Mouse (Mus musculus) stomach, embryonic 16.5 days (tissue): Measurements from ENCODE around the gene Aldh3a1. TPM values are rescaled to one million over a fixed set of nuclear protein-coding genes. Genes with fewer than 3 reads are reported as not detected.

ENCODE experiments used
- ATAC-seq: fragments of 200-750 bp; cut with Nextera tagmentation; 2 replicates; pipeline ENCODE4 v1.8.0; 2017; ENCODE audit warnings: moderate number of reproducible peaks, moderate TSS enrichment; ENCODE audit not compliant: insufficient read depth, low FRiP score
- H3K27ac ChIP-seq: fragments of 300-500 bp; sonication (generic); 2 replicates; pipeline ENCODE4 v1.5.1; 2014; ENCODE audit warnings: low read length
- H3K27me3 ChIP-seq: fragments of 300-500 bp; sonication (generic); 2 replicates; pipeline ENCODE4 v1.6.1; 2014; ENCODE audit warnings: low read length, control low read depth, mixed read lengths; ENCODE audit not compliant: control insufficient read depth, insufficient read depth
- H3K36me3 ChIP-seq: fragments of 300-500 bp; sonication (generic); 2 replicates; pipeline ENCODE4 v1.6.1; 2014; ENCODE audit warnings: low read length; ENCODE audit not compliant: control insufficient read depth, insufficient read depth
- H3K4me1 ChIP-seq: fragments of 300-500 bp; sonication (generic); 2 replicates; pipeline ENCODE4 v1.6.1; 2014; ENCODE audit warnings: low read length, control low read depth, mixed read lengths; ENCODE audit not compliant: control insufficient read depth, insufficient read depth
- H3K4me2 ChIP-seq: fragments of 300-500 bp; sonication (generic); 2 replicates; pipeline ENCODE4 v1.6.1; 2014; ENCODE audit warnings: low read depth, low read length, mixed read lengths
- H3K4me3 ChIP-seq: fragments of 300-500 bp; sonication (generic); replicated peaks from 2 replicates; pipeline ENCODE4 v1.5.1; 2014; ENCODE audit warnings: mild to moderate bottlenecking, low read length
- H3K9ac ChIP-seq: fragments of 300-500 bp; sonication (generic); 2 replicates; pipeline ENCODE4 v1.6.1; 2014; ENCODE audit warnings: low read length
- H3K9me3 ChIP-seq: fragments of 300-500 bp; sonication (generic); replicated peaks from 2 replicates; pipeline ENCODE4 v1.6.1; 2016; ENCODE audit warnings: low read length, control low read depth; ENCODE audit not compliant: control insufficient read depth
- WGBS: fragments of 180-500 bp; shearing (Covaris S2); extraction: QIAGEN DNeasy Blood & Tissue Kit; methylation state at CpG from one replicate; pipeline ENCODE4 v1.1.7; 2014; 5-methylcytosine and 5-hydroxymethylcytosine counted together
- polyA plus RNA-seq: library from polyadenylated mRNA; unstranded; fragments of >200 nt; fragmentation: Nextera tagmentation; extraction: Ambion mirVana; gene quantifications from 2 replicates; pipeline ENCODE4 v1.2.1, GENCODE M21; 2015

Gene Aldh3a1
- polyA plus RNA-seq, 1 experiment from 2014 or later: 0.32 TPM

GRCm38 (mm10) chr11:61225511-61225910 lies 18.2 kb downstream of the Aldh3a1 start:
- ATAC-seq: no peak
- 59% methylated on average over 4 of the region's 4 CpGs for WGBS
- Histone ChIP-seq H3K27ac (no peak overlapping the region), H3K4me3 (no peak overlapping the region), H3K27me3 (no peaks in the 10 kb centered on the region), H3K4me2 (no peak overlapping the region), H3K9ac (no peak overlapping the region), H3K36me3 (no peaks in the 10 kb centered on the region), H3K9me3 (no peaks in the 10 kb centered on the region), H3K4me1 (peaks cover 11% of the 10 kb centered on the region)

DNA sequence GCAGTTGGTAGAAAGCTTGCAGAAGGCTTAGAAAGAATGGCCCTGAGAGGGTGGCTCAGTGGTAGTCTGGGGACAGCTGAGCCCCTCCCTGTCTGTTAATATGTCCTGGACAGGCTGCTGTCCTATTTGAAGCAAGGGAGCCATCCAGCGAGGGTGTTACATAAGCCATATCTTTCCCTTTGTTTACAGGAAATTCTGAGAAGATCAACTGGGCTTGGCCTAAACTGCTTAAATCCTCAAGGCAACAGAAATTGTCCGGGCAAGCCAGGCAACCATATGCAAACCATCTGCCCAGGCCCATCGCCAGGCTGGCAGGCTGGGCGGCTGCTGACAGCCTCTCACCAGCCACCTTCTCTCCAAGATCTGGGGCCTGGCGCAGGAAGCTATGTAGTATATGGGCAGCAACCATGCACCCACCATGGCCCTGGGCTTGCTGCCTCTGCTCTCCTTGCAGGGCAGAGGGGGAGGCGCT lies 18.6 kb downstream of the Aldh3a1 start:
- 62% methylated on average over 6 of the region's 6 CpGs for WGBS
- Histone ChIP-seq H3K9ac (no peak overlapping the region), H3K36me3 (no peaks in the 10 kb centered on the region), H3K27me3 (no peaks in the 10 kb centered on the region), H3K4me3 (no peak overlapping the region), H3K4me2 (no peak overlapping the region), H3K9me3 (no peaks in the 10 kb centered on the region), H3K4me1 (peaks cover 8% of the 10 kb centered on the region), H3K27ac (peak overlapping the region; percentile 4; the same call in 1 of the 2 replicates)
- ATAC-seq: peak; percentile 47; the same call in 1 of the 2 replicates

- WGBS: 79% methylated on average over 8 of the region's 8 CpGs
- Histone ChIP-seq H3K27ac (no peak overlapping the region), H3K27me3 (0 out of 2 replicates have a peak, but pooled peaks cover 2% of the 10 kb centered on the region), H3K4me3 (no peak overlapping the region), H3K4me1 (peaks cover 11% of the 10 kb centered on the region), H3K9me3 (no peaks in the 10 kb centered on the region), H3K36me3 (no peaks in the 10 kb centered on the region), H3K4me2 (no peak overlapping the region), H3K9ac (no peak overlapping the region)
- no peak for ATAC-seq
Observed at GRCm38 (mm10) chr11:61227816-61228215, 20.5 kb downstream of the Aldh3a1 start.

- ATAC-seq: no peak
- no peak overlapping the region for H3K27ac ChIP-seq
Observed at GRCm38 (mm10) chr11:61228406-61228805, 21.1 kb downstream of the Aldh3a1 start.

GRCm38 (mm10) chr11:61231329-61231728 lies 24.0 kb downstream of the Aldh3a1 start:
- no peak overlapping the region for H3K4me3 ChIP-seq
- H3K4me2 ChIP-seq: peak overlapping the region; percentile 35; the same call in 1 of the 2 replicates
- 6% methylated on average over 9 of the region's 9 CpGs for WGBS
- peak overlapping the region; percentile 18; the same call in 1 of the 2 replicates for H3K9ac ChIP-seq
- H3K27ac ChIP-seq: no peak overlapping the region
- H3K4me1 ChIP-seq: 0 out of 2 replicates have a peak, but pooled peaks cover 3% of the 10 kb centered on the region
- H3K27me3 ChIP-seq: 0 out of 2 replicates have a peak, but pooled peaks cover 2% of the 10 kb centered on the region
- ATAC-seq: peak; percentile 63; the same call in 1 of the 2 replicates
- no peaks in the 10 kb centered on the region for H3K9me3 ChIP-seq
- no peaks in the 10 kb centered on the region for H3K36me3 ChIP-seq

More at GRCm38 (mm10) chr11:61228406-61228805, 21.1 kb downstream of the Aldh3a1 start:
- Histone ChIP-seq H3K9ac (no peak overlapping the region), H3K36me3 (no peaks in the 10 kb centered on the region), H3K27me3 (0 out of 2 replicates have a peak, but pooled peaks cover 2% of the 10 kb centered on the region), H3K4me3 (no peak overlapping the region), H3K4me2 (no peak overlapping the region), H3K9me3 (no peaks in the 10 kb centered on the region), H3K4me1 (peaks cover 11% of the 10 kb centered on the region)
- WGBS: 66% methylated on average over 3 of the region's 3 CpGs

GRCm38 (mm10) chr11:61234174-61234573 lies 26.8 kb downstream of the Aldh3a1 start:
- Histone ChIP-seq H3K4me2 (no peak overlapping the region), H3K36me3 (no peaks in the 10 kb centered on the region)

DNA sequence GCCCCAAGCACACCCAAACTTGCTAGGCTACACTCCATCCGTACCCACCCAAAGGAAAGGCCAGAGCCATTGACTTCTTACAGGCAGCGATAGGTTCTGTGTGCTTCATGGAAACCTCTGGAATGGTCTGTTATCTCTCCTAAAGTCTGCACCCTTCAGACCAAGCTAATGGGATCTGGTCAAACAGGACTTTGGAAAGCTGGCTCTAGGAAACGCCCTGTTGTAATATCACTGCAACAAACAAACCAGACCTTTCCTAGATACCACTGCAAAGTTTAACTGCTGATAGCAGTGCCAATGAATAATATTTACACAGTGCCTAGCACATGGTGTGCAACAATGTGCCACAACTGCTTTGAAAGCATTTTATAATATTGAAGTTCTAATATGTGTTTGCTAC lies 28.7 kb downstream of the Aldh3a1 start:
- Histone ChIP-seq H3K9me3 (no peaks in the 10 kb centered on the region), H3K4me1 (0 out of 2 replicates have a peak, but pooled peaks cover 3% of the 10 kb centered on the region), H3K9ac (no peak overlapping the region), H3K27me3 (0 out of 2 replicates have a peak, but pooled peaks cover 2% of the 10 kb centered on the region), H3K4me2 (no peak overlapping the region), H3K27ac (no peak overlapping the region), H3K4me3 (no peak overlapping the region), H3K36me3 (no peaks in the 10 kb centered on the region)
- WGBS: 73% methylated on average over 3 of the region's 3 CpGs
- ATAC-seq: peak; percentile 73; the same call in 1 of the 2 replicates

More at GRCm38 (mm10) chr11:61234174-61234573, 26.8 kb downstream of the Aldh3a1 start:
- no peak overlapping the region for H3K9ac ChIP-seq
- H3K27ac ChIP-seq: no peak overlapping the region
- H3K4me3 ChIP-seq: no peak overlapping the region
- H3K4me1 ChIP-seq: 0 out of 2 replicates have a peak, but pooled peaks cover 3% of the 10 kb centered on the region
- 17% methylated on average over 5 of the region's 5 CpGs for WGBS
- 0 out of 2 replicates have a peak, but pooled peaks cover 2% of the 10 kb centered on the region for H3K27me3 ChIP-seq
- H3K9me3 ChIP-seq: no peaks in the 10 kb centered on the region
- no peak for ATAC-seq

- H3K9me3 ChIP-seq: no peaks in the 10 kb centered on the region
- H3K4me1 ChIP-seq: no peaks in the 10 kb centered on the region
- H3K9ac ChIP-seq: no peak overlapping the region
- H3K4me3 ChIP-seq: no peak overlapping the region
- WGBS: 88% methylated on average over 7 of the region's 7 CpGs
- ATAC-seq: no peak
- H3K27ac ChIP-seq: no peak overlapping the region
- H3K36me3 ChIP-seq: no peaks in the 10 kb centered on the region
- H3K27me3 ChIP-seq: no peaks in the 10 kb centered on the region
- no peak overlapping the region for H3K4me2 ChIP-seq
Observed at GRCm38 (mm10) chr11:61244406-61244805, 37.1 kb downstream of the Aldh3a1 start.

DNA sequence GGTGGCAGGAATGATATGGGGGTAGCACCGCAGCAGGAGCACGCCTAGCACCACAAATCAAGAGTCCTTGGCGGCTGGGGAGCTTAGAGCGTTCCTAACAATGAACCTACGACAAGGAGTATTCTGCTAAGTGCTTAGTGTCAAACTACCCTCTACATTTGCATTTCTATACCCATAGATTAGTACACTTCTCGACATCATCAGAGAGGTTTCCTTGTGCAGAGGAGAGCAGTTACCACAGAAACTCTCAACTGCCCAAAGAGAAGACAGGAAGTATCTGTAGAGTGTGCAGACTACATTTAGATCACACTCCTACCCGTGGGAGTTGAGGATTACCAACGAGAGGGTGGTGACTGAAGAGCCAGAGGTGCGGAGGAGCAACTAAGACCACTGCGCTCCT lies 44.4 kb downstream of the Aldh3a1 start:
- no peak overlapping the region for H3K4me2 ChIP-seq
- peaks cover 31% of the 10 kb centered on the region for H3K36me3 ChIP-seq
- H3K27ac ChIP-seq: no peak overlapping the region
- H3K9ac ChIP-seq: no peak overlapping the region
- H3K4me1 ChIP-seq: no peaks in the 10 kb centered on the region
- no peaks in the 10 kb centered on the region for H3K27me3 ChIP-seq
- WGBS: 84% methylated on average over 10 of the region's 10 CpGs
- no peaks in the 10 kb centered on the region for H3K9me3 ChIP-seq
- no peak overlapping the region for H3K4me3 ChIP-seq
- no peak for ATAC-seq
